Mouse (Mus musculus) cerebellum, adult 2 months (tissue): ENCODE results near the gene Mocs3.

Experiments used
- CTCF ChIP-seq: fragments of 200-500 bp; IDR thresholded peaks from 2 replicates; pipeline ENCODE4 v1.5.1; 2011; ENCODE audit warnings: low read depth, mild to moderate bottlenecking, control low read depth, low read length, moderate library complexity, borderline replicate concordance; ENCODE audit not compliant: insufficient read depth
- POLR2A ChIP-seq: fragments of 200-500 bp; IDR thresholded peaks from 2 replicates; pipeline ENCODE4 v1.6.1; 2011; ENCODE audit warnings: low read length, control low read depth, borderline replicate concordance; ENCODE audit not compliant: insufficient read depth

DNA sequence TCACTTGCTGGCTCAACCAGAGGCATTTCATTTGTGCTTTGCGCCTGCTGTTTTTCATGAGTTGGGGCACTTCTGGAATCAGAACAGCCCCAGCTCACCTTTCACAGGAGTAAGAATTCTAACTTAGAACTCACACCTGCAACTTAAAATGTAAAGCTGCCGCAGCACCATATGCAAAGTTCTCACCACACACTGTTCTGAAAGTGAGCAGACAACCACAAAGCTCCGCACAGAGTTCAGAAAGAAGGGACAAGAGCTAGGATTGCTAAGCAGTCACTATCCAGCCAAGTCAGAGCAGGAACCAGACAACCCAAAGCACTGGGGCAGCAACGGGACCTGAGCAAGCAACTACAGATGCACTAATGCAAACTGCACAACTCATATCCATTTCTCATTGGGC is 30.9 kb upstream of the Mocs3 start:
- TF ChIP-seq CTCF: no peak
- no peak for TF ChIP-seq POLR2A
